Mouse (Mus musculus): ENCODE results near the gene Fam234a.
"Not testable (repeated sequence)": the region's sequence is repeated elsewhere in the genome, so short reads cannot be mapped to it uniquely, and the experiment has no call there.

Gene Fam234a

GRCm38 (mm10) chr17:26234386-26234785 lies 9.7 kb downstream of the Fam234a start:
- DNase-seq (ENCODE audit: low read depth, low spot score), result no peak

- no peak for DNase-seq (ENCODE audit: low read depth, low spot score)
These were observed 11.2 kb downstream of the Fam234a start for GRCm38 (mm10) chr17:26232863-26233262.

- DNase-seq (ENCODE audit: low read depth, low spot score), result no peak
These were observed 12.9 kb downstream of the Fam234a start for GRCm38 (mm10) chr17:26231156-26231555.

- no peak for DNase-seq (ENCODE audit: low read depth, low spot score)
These were observed 14.3 kb downstream of the Fam234a start for GRCm38 (mm10) chr17:26229776-26230175.

GRCm38 (mm10) chr17:26225150-26225549 lies 18.9 kb downstream of the Fam234a start:
- DNase-seq (ENCODE audit: low read depth, low spot score), result no peak

- no peak for DNase-seq (ENCODE audit: low read depth, low spot score)
These were observed 22.5 kb downstream of the Fam234a start for GRCm38 (mm10) chr17:26221508-26221907.

- no peak for DNase-seq (ENCODE audit: low read depth, low spot score)
These were observed 31.4 kb downstream of the Fam234a start for GRCm38 (mm10) chr17:26212681-26213080.

GRCm38 (mm10) chr17:26212241-26212640 lies 31.8 kb downstream of the Fam234a start:
- DNase-seq (ENCODE audit: low read depth, low spot score), result no peak

GRCm38 (mm10) chr17:26207686-26208085 lies 36.4 kb downstream of the Fam234a start, which contains the start of gene Arhgdig:
Gene Arhgdig (minus strand): TSS chr17:26207786.
- DNase-seq (ENCODE audit: low read depth, low spot score), result no peak

GRCm38 (mm10) chr17:26206392-26206791 lies 37.6 kb downstream of the Fam234a start:
- DNase-seq (ENCODE audit: low read depth, low spot score), result no peak

- no peak for DNase-seq (ENCODE audit: low read depth, low spot score)
These were observed 39.3 kb downstream of the Fam234a start for GRCm38 (mm10) chr17:26204766-26205165.

- DNase-seq (ENCODE audit: low read depth, low spot score), result no peak
These were observed 40.7 kb downstream of the Fam234a start for GRCm38 (mm10) chr17:26203321-26203811.

GRCm38 (mm10) chr17:26202737-26203136 lies 41.3 kb downstream of the Fam234a start, which contains the start of gene Rgs11:
Gene Rgs11 (plus strand): TSS chr17:26202951.
- no peak for DNase-seq (ENCODE audit: low read depth, low spot score)

GRCm38 (mm10) chr17:26201998-26202397 lies 42.0 kb downstream of the Fam234a start:
- no peak for DNase-seq (ENCODE audit: low read depth, low spot score)

GRCm38 (mm10) chr17:26200831-26201705 lies 43.0 kb downstream of the Fam234a start:
- no peak for DNase-seq (ENCODE audit: low read depth, low spot score)

GRCm38 (mm10) chr17:26198892-26199291 lies 45.1 kb downstream of the Fam234a start, which contains the start of gene Pdia2:
Gene Pdia2 (minus strand): TSS chr17:26199087.
- no peak for DNase-seq (ENCODE audit: low read depth, low spot score)

GRCm38 (mm10) chr17:26192481-26193190 lies 51.4 kb downstream of the Fam234a start:
- no peak for DNase-seq (ENCODE audit: low read depth, low spot score)

GRCm38 (mm10) chr17:26191486-26191885 lies 52.6 kb downstream of the Fam234a start:
- DNase-seq (ENCODE audit: low read depth, low spot score), result not testable (repeated sequence)

GRCm38 (mm10) chr17:26188091-26188805 lies 55.8 kb downstream of the Fam234a start:
- DNase-seq (ENCODE audit: low read depth, low spot score), result no peak

- DNase-seq (ENCODE audit: low read depth, low spot score), result no peak
These were observed 56.5 kb downstream of the Fam234a start for GRCm38 (mm10) chr17:26187592-26187991.

GRCm38 (mm10) chr17:26181179-26181578 lies 62.9 kb downstream of the Fam234a start:
- no peak for DNase-seq (ENCODE audit: low read depth, low spot score)

GRCm38 (mm10) chr17:26178611-26179010 lies 65.4 kb downstream of the Fam234a start:
- no peak for DNase-seq (ENCODE audit: low read depth, low spot score)

All from WW6 (cell line).